Mouse (Mus musculus) spleen, adult 2 months (tissue): ENCODE data around the gene Adgrf5. TPM values are rescaled to one million over a fixed set of nuclear protein-coding genes. Genes with fewer than 3 reads are reported as not detected.

Source experiments
- DNase-seq, 2 experiments: peaks; one replicate each; pipeline versions ENCODE4 v3.0.0 to v3.0.0-alpha.2; 2012 to 2021; ENCODE audit warnings: low spot score in 2 of 2, low read depth in 1 of 2
- H3K27ac ChIP-seq: fragments of 200-500 bp; 2 replicates; pipeline ENCODE4 v1.5.1; 2012; ENCODE audit warnings: low read length, inconsistent platforms; ENCODE audit not compliant: insufficient read depth
- H3K27me3 ChIP-seq: fragments of 200-500 bp; 2 replicates; pipeline ENCODE4 v1.6.1; 2012; ENCODE audit warnings: mild to moderate bottlenecking, moderate library complexity, low read length, inconsistent platforms; ENCODE audit not compliant: control insufficient read depth, insufficient read depth
- H3K36me3 ChIP-seq: fragments of 200-500 bp; 2 replicates; pipeline ENCODE4 v1.6.1; 2012; ENCODE audit warnings: mild to moderate bottlenecking, low read length, inconsistent platforms; ENCODE audit not compliant: control insufficient read depth, insufficient read depth
- H3K4me1 ChIP-seq: fragments of 200-500 bp; 2 replicates; pipeline ENCODE4 v1.6.1; 2011; ENCODE audit warnings: inconsistent platforms; ENCODE audit not compliant: control insufficient read depth, insufficient read depth, insufficient read length
- H3K4me3 ChIP-seq: fragments of 200-500 bp; 2 replicates; pipeline ENCODE4 v1.5.1; 2011; ENCODE audit warnings: mild to moderate bottlenecking, inconsistent platforms; ENCODE audit not compliant: insufficient read depth, insufficient read length; ENCODE audit errors: extremely low read depth
- CTCF ChIP-seq: fragments of 200-500 bp; IDR thresholded peaks from 2 replicates; pipeline ENCODE4 v1.5.1; 2011; ENCODE audit warnings: mild to moderate bottlenecking, inconsistent platforms; ENCODE audit not compliant: insufficient read depth, insufficient read length, insufficient replicate concordance; ENCODE audit errors: extremely low read depth
- POLR2A ChIP-seq: fragments of 200-500 bp; IDR thresholded peaks from 2 replicates; pipeline ENCODE4 v1.6.1; 2011; ENCODE audit warnings: low read depth, low read length, inconsistent platforms
- WGBS: fragments of 180-500 bp; shearing (Covaris S2); methylation state at CpG from one replicate; pipeline ENCODE4 v1.1.7; 2018; 5-methylcytosine and 5-hydroxymethylcytosine counted together
- polyA plus RNA-seq: library from polyadenylated mRNA; depleted of rRNA; stranded (reverse); fragments of >200 nt; gene quantifications from 2 replicates; pipeline ENCODE4 v1.2.3, GENCODE M21; 2012

The Adgrf5 gene
- polyA plus RNA-seq, 1 experiment, result 6.1 TPM

DNA sequence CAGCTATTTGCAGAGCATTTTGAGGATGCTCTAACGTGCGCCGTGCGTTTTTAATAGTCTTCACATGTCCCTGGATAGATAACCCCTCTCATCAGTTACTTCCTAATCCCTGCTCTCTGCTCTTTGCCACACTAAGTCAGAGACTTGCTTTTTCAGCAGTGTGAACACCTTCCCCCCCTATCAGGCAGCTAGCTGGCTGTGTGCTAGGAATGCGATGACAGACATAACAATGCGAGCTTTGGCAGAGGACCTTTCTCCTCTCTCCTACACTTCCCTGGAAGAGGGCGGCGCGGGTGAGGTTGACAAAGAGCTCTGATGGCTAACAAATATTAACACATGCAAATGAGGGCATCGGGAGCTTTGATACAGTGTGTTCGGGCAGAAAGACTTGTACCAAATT, 2.1 kb downstream of the Adgrf5 start:
- WGBS, result 83% methylated on average over 11 of the region's 11 CpGs
- no peaks in the 10 kb centered on the region for H3K4me1 ChIP-seq
- H3K36me3 ChIP-seq, result no peaks in the 10 kb centered on the region
- no peak overlapping the region for H3K4me3 ChIP-seq
- no peak overlapping the region for H3K27ac ChIP-seq
- H3K27me3 ChIP-seq, result peaks cover 2% of the 10 kb centered on the region; the same call in 1 of the 2 replicates
- TF ChIP-seq CTCF (no peak), POLR2A (no peak)
- no peak for DNase-seq

DNA sequence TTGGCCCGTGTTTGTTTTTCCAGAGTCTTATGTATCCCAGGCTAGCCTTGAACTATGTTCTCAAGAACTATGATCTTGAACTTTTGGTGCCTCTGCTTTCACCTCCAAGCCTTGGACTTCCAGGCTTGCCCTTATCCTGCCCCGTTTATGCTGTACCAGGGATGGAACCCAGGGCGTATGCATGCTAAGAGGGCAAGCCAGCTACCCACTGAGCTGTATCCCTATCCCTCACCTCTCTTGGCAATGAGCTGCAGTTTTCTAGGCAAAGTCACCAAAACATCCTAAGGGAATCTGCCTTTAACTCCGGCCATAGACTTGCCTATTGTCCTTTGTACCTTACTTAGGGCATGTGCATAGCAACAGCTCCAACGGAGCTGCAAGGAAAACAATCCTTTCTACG, 2.6 kb downstream of the Adgrf5 start:
- Histone ChIP-seq H3K27me3 (peaks cover 2% of the 10 kb centered on the region; the same call in 1 of the 2 replicates), H3K36me3 (no peaks in the 10 kb centered on the region), H3K4me1 (no peaks in the 10 kb centered on the region), H3K4me3 (no peak overlapping the region), H3K27ac (no peak overlapping the region)
- DNase-seq, result no peak
- no peak for TF ChIP-seq CTCF
- no peak for TF ChIP-seq POLR2A
- WGBS, result 79% methylated on average over 6 of the region's 6 CpGs

DNA sequence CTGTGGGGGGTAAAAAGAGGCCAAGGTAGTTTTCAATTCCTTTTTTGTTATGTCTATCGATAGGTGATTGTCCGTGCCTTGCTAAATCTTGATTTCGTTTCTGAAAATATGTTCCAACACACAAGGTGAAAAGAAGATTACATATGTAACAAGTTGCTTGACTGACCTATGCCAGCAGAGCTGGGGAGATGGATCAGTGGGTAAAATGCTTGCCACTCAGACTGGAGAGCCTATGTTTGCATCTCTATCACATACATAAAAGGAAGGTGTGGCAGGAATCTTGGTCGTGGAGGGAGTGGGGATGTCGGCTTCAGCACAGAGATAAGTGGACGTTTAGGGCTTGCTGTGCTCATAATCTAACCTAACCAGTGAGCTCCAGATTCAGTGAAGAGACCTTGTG, 3.7 kb downstream of the Adgrf5 start:
- Histone ChIP-seq H3K36me3 (no peaks in the 10 kb centered on the region), H3K4me1 (no peaks in the 10 kb centered on the region; the same call in 1 of the 2 replicates), H3K27ac (no peak overlapping the region), H3K27me3 (peaks cover 2% of the 10 kb centered on the region; the same call in 1 of the 2 replicates), H3K4me3 (no peak overlapping the region)
- 79% methylated on average over 6 of the region's 6 CpGs for WGBS
- no peak for DNase-seq
- TF ChIP-seq POLR2A (no peak), CTCF (no peak)

DNA sequence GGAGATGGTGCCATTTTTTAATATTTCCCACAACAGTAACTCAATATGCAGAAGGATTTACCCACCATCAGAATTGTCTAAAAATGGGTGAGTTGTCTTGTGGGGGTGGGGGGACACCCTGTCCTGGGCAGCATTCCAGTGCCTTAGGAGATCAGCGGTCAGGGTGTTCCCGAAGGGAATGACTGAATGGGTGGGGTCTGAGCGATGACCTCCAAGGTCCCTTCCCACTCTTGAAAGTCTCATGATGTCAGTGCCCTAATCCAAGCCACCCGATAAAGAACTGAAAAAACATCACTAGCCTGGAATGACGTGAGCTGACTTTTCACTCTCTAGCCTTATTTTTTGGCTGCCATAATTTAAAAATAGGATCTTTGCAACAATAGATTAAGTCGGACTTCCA, 5.0 kb downstream of the Adgrf5 start:
- Histone ChIP-seq H3K4me3 (no peak overlapping the region), H3K4me1 (no peaks in the 10 kb centered on the region; the same call in 1 of the 2 replicates), H3K27ac (no peak overlapping the region), H3K36me3 (no peaks in the 10 kb centered on the region), H3K27me3 (peaks cover 2% of the 10 kb centered on the region; the same call in 1 of the 2 replicates)
- DNase-seq, result no peak
- WGBS, result 77% methylated on average over 6 of the region's 6 CpGs
- TF ChIP-seq POLR2A, result no peak
- no peak for TF ChIP-seq CTCF

DNA sequence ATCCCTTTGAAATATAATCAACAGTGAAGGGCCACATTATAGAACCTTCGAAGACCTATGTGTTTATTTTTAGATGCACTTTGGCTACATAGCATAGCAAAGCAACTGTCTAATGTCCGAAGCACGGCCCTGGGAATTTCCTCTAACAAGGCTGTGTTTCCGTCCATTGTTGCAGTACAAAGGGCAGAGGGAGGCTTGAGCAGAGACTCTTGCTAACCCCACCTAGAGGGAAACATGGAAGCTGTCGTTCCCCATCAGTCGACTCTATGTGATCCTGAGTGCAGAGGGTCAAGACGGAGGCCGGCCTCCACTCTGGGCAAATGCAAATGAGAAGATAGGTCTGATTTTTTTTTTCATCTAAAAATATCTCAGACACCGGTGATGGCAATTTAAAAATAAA, 6.2 kb downstream of the Adgrf5 start:
- H3K4me1 ChIP-seq, result no peaks in the 10 kb centered on the region; the same call in 1 of the 2 replicates
- TF ChIP-seq POLR2A (no peak), CTCF (no peak)
- no peak for DNase-seq
- no peak overlapping the region for H3K27ac ChIP-seq
- WGBS, result 62% methylated on average over 9 of the region's 9 CpGs
- no peak overlapping the region for H3K4me3 ChIP-seq
- H3K27me3 ChIP-seq, result peaks cover 2% of the 10 kb centered on the region; the same call in 1 of the 2 replicates
- no peaks in the 10 kb centered on the region for H3K36me3 ChIP-seq

DNA sequence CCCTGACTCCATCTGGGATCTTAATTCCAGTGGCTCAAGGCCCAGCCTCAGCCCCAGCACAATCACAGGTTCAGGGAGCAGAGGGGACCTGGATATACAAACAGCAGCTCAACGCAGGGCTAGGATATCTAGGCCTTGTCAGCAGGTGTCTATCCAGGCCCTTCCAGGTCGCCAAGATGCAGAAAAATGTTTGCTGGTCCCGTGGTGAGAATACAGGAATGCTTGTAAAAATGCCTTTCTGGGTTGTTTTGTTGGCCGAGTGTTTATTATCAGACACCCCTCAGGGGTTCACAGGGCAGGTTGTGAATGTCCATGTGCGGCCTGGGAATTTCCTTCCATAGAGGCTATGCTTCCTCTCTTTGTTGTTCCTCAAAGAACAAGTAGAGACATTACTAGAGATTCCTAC, 7.9 kb downstream of the Adgrf5 start:
- TF ChIP-seq POLR2A, result no peak
- TF ChIP-seq CTCF, result no peak
- no peak for DNase-seq
- no peaks in the 10 kb centered on the region; the same call in 1 of the 2 replicates for H3K4me1 ChIP-seq
- H3K27ac ChIP-seq, result peak overlapping the region; percentile 9; the same call in 1 of the 2 replicates
- 80% methylated on average over 5 of the region's 5 CpGs for WGBS
- H3K27me3 ChIP-seq, result no peaks in the 10 kb centered on the region
- no peak overlapping the region for H3K4me3 ChIP-seq
- H3K36me3 ChIP-seq, result no peaks in the 10 kb centered on the region

DNA sequence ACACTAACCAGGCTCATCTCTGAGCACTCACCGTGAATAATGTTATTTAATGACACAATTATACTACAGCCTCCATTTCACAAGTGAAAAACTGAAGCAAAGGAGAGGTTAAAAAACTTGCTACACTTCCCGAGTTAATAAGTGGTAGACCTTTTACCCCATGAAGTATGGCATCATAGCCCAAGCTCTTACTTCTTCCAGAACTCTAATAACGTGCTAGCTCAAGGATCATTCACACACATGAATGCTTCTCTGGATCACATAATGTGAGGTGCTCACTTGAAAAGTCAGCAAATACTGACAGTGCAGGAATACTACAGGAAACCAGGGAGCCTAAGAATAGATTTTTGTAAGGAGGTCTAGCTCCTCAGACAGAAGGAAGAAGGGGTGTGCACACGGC, 12.4 kb downstream of the Adgrf5 start:
- Histone ChIP-seq H3K27me3 (no peaks in the 10 kb centered on the region), H3K27ac (no peak overlapping the region), H3K36me3 (no peaks in the 10 kb centered on the region), H3K4me1 (no peaks in the 10 kb centered on the region; the same call in 1 of the 2 replicates), H3K4me3 (no peak overlapping the region)
- no peak for DNase-seq
- 71% methylated on average over 4 of the region's 4 CpGs for WGBS
- TF ChIP-seq CTCF, result no peak
- no peak for TF ChIP-seq POLR2A
